Mouse (Mus musculus): ENCODE measurements at regions not wholly inside any gene's neighbourhood (a gene's known extent, or its start where the extent isn't known, plus 50 kb on each side); places are given as distances from the start of the nearest gene placed in this dataset.

- Histone ChIP-seq H3K4me1 (ENCODE audit: control insufficient read depth, insufficient read depth, low read length) (peaks cover 19% of the 10 kb centered on the region), H3K27ac (ENCODE audit: insufficient read depth, low read length) (no peak overlapping the region), H3K27me3 (ENCODE audit: control insufficient read depth, insufficient read depth, low read length) (no peaks in the 10 kb centered on the region), H3K4me3 (replicated peaks; ENCODE audit: insufficient read depth, low read depth, low read length) (no peak overlapping the region)
- WGBS: 17% methylated on average over 3 of the region's 3 CpGs
- DNase-seq: peak; percentile 18 to 44
- no peak for TF ChIP-seq CTCF (IDR thresholded peaks at IDR 0.05; ENCODE audit: borderline replicate concordance, insufficient read depth, low read depth, low read length)
- no peak for TF ChIP-seq POLR2A (IDR thresholded peaks at IDR 0.05; ENCODE audit: borderline replicate concordance, insufficient read depth, low read length)
Observed at GRCm38 (mm10) chr4:87650393-87650792, 382.8 kb downstream of the Mllt3 start.

- no peak overlapping the region for H3K4me3 ChIP-seq (replicated peaks; ENCODE audit: insufficient read depth, low read depth, low read length)
- H3K4me1 ChIP-seq (ENCODE audit: control insufficient read depth, insufficient read depth, low read length): peaks cover 19% of the 10 kb centered on the region
- DNase-seq: no peak
- no peak overlapping the region for H3K27ac ChIP-seq (ENCODE audit: insufficient read depth, low read length)
- TF ChIP-seq CTCF (IDR thresholded peaks at IDR 0.05; ENCODE audit: borderline replicate concordance, insufficient read depth, low read depth, low read length) (no peak), POLR2A (IDR thresholded peaks at IDR 0.05; ENCODE audit: borderline replicate concordance, insufficient read depth, low read length) (no peak)
- no peaks in the 10 kb centered on the region for H3K27me3 ChIP-seq (ENCODE audit: control insufficient read depth, insufficient read depth, low read length)
Observed at GRCm38 (mm10) chr4:87648919-87649318, 384.2 kb downstream of the Mllt3 start.

GRCm38 (mm10) chr4:87647932-87648911 is 384.9 kb downstream of the Mllt3 start:
- TF ChIP-seq POLR2A (IDR thresholded peaks at IDR 0.05; ENCODE audit: borderline replicate concordance, insufficient read depth, low read length) (no peak), CTCF (IDR thresholded peaks at IDR 0.05; ENCODE audit: borderline replicate concordance, insufficient read depth, low read depth, low read length) (no peak)
- DNase-seq: peak; percentile 7 to 23
- WGBS: 22% methylated on average over 26 of the region's 26 CpGs
- Histone ChIP-seq H3K27me3 (ENCODE audit: control insufficient read depth, insufficient read depth, low read length) (no peaks in the 10 kb centered on the region), H3K27ac (ENCODE audit: insufficient read depth, low read length) (no peak overlapping the region), H3K4me1 (ENCODE audit: control insufficient read depth, insufficient read depth, low read length) (peaks cover 19% of the 10 kb centered on the region), H3K4me3 (replicated peaks; ENCODE audit: insufficient read depth, low read depth, low read length) (peak overlapping the region; percentile 26)

- Histone ChIP-seq H3K4me1 (ENCODE audit: control insufficient read depth, insufficient read depth, low read length) (no peaks in the 10 kb centered on the region), H3K4me3 (replicated peaks; ENCODE audit: insufficient read depth, low read depth, low read length) (no peak overlapping the region), H3K27ac (ENCODE audit: insufficient read depth, low read length) (no peak overlapping the region), H3K27me3 (ENCODE audit: control insufficient read depth, insufficient read depth, low read length) (no peaks in the 10 kb centered on the region)
- no peak for DNase-seq
- WGBS: 83% methylated on average over 5 of the region's 5 CpGs
- TF ChIP-seq CTCF (IDR thresholded peaks at IDR 0.05; ENCODE audit: borderline replicate concordance, insufficient read depth, low read depth, low read length) (no peak), POLR2A (IDR thresholded peaks at IDR 0.05; ENCODE audit: borderline replicate concordance, insufficient read depth, low read length) (no peak)
Observed at GRCm38 (mm10) chr4:87642002-87642401, 391.2 kb downstream of the Mllt3 start.

GRCm38 (mm10) chr4:87641551-87641950 is 391.6 kb downstream of the Mllt3 start:
- Histone ChIP-seq H3K4me3 (replicated peaks; ENCODE audit: insufficient read depth, low read depth, low read length) (no peak overlapping the region), H3K27me3 (ENCODE audit: control insufficient read depth, insufficient read depth, low read length) (no peaks in the 10 kb centered on the region), H3K4me1 (ENCODE audit: control insufficient read depth, insufficient read depth, low read length) (no peaks in the 10 kb centered on the region), H3K27ac (ENCODE audit: insufficient read depth, low read length) (no peak overlapping the region)
- no peak for DNase-seq
- TF ChIP-seq POLR2A (IDR thresholded peaks at IDR 0.05; ENCODE audit: borderline replicate concordance, insufficient read depth, low read length) (no peak), CTCF (IDR thresholded peaks at IDR 0.05; ENCODE audit: borderline replicate concordance, insufficient read depth, low read depth, low read length) (no peak)
- 95% methylated on average over 3 of the region's 3 CpGs for WGBS

- WGBS: 40% methylated on average over 1 of the region's 1 CpGs
- H3K4me3 ChIP-seq (replicated peaks; ENCODE audit: insufficient read depth, low read depth, low read length): no peak overlapping the region
- TF ChIP-seq CTCF (IDR thresholded peaks at IDR 0.05; ENCODE audit: borderline replicate concordance, insufficient read depth, low read depth, low read length): no peak
- no peak for TF ChIP-seq POLR2A (IDR thresholded peaks at IDR 0.05; ENCODE audit: borderline replicate concordance, insufficient read depth, low read length)
- DNase-seq: no peak
- H3K27ac ChIP-seq (ENCODE audit: insufficient read depth, low read length): no peak overlapping the region
- H3K4me1 ChIP-seq (ENCODE audit: control insufficient read depth, insufficient read depth, low read length): no peaks in the 10 kb centered on the region
- no peaks in the 10 kb centered on the region for H3K27me3 ChIP-seq (ENCODE audit: control insufficient read depth, insufficient read depth, low read length)
Observed at GRCm38 (mm10) chr4:87638380-87638646, 394.9 kb downstream of the Mllt3 start.

GRCm38 (mm10) chr4:87637629-87638379 is 395.4 kb downstream of the Mllt3 start:
- no peak overlapping the region for H3K27ac ChIP-seq (ENCODE audit: insufficient read depth, low read length)
- TF ChIP-seq CTCF (IDR thresholded peaks at IDR 0.05; ENCODE audit: borderline replicate concordance, insufficient read depth, low read depth, low read length) (no peak), POLR2A (IDR thresholded peaks at IDR 0.05; ENCODE audit: borderline replicate concordance, insufficient read depth, low read length) (no peak)
- H3K4me3 ChIP-seq (replicated peaks; ENCODE audit: insufficient read depth, low read depth, low read length): no peak overlapping the region
- no peak for DNase-seq
- 66% methylated on average over 3 of the region's 3 CpGs for WGBS
- no peaks in the 10 kb centered on the region for H3K4me1 ChIP-seq (ENCODE audit: control insufficient read depth, insufficient read depth, low read length)
- H3K27me3 ChIP-seq (ENCODE audit: control insufficient read depth, insufficient read depth, low read length): no peaks in the 10 kb centered on the region
